Mouse (Mus musculus): Measurements from ENCODE around the gene Cct3. TPM values are rescaled to one million over a fixed set of nuclear protein-coding genes. Genes with fewer than 3 reads are reported as not detected.

Cct3 gene
- polyA plus RNA-seq, 1 experiment, result 205 TPM

GRCm38 (mm10) chr3:88359584-88359983 is 62.7 kb downstream of the Cct3 start:
- Histone ChIP-seq H3K4me1 (replicated peaks; ENCODE audit: control insufficient read depth, insufficient read depth, low read length) (peaks cover 18% of the 10 kb centered on the region), H3K27ac (ENCODE audit: control insufficient read depth, insufficient read depth, low read length) (no peak overlapping the region), H3K4me3 (ENCODE audit: control insufficient read depth, insufficient read depth, low read length) (no peak overlapping the region), H3K36me3 (ENCODE audit: control insufficient read depth, insufficient read depth, low read length) (peaks cover 50% of the 10 kb centered on the region), H3K27me3 (ENCODE audit: control insufficient read depth, insufficient read depth, low read length) (no peaks in the 10 kb centered on the region)
- no peak for DNase-seq
- TF ChIP-seq CTCF (IDR thresholded peaks at IDR 0.05; ENCODE audit: borderline replicate concordance, control insufficient read depth, extremely low read depth, insufficient read depth, low read length, poor library complexity) (no peak), POLR2A (IDR thresholded peaks at IDR 0.05; ENCODE audit: control insufficient read depth, extremely low read depth, insufficient read depth, low read length, poor library complexity) (no peak)
- 92% methylated on average over 5 of the region's 5 CpGs for WGBS

DNA sequence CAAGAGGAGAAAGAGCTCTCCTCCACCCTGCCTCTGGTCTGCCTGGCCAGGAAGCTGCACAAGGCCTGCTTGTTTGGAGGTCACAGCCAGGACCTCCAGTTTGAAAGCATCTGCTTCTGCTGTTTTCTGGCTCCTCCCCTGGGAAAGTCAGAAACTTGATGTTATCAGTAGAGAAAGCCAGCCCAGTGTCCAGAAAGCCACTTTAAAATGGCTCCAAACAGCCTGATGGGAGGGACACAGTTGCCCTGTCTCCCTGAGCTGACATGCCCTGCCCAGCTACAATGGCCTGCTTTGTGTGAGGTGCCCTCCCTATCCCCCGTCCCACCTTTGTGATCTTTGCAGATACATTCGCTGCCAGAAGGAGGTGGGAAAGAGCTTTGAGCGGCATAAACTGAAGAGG is 63.1 kb downstream of the Cct3 start:
- Histone ChIP-seq H3K4me3 (ENCODE audit: control insufficient read depth, insufficient read depth, low read length) (no peak overlapping the region), H3K36me3 (ENCODE audit: control insufficient read depth, insufficient read depth, low read length) (peaks cover 46% of the 10 kb centered on the region), H3K27ac (ENCODE audit: control insufficient read depth, insufficient read depth, low read length) (no peak overlapping the region), H3K4me1 (replicated peaks; ENCODE audit: control insufficient read depth, insufficient read depth, low read length) (peaks cover 18% of the 10 kb centered on the region), H3K27me3 (ENCODE audit: control insufficient read depth, insufficient read depth, low read length) (no peaks in the 10 kb centered on the region)
- TF ChIP-seq POLR2A (IDR thresholded peaks at IDR 0.05; ENCODE audit: control insufficient read depth, extremely low read depth, insufficient read depth, low read length, poor library complexity) (no peak), CTCF (IDR thresholded peaks at IDR 0.05; ENCODE audit: borderline replicate concordance, control insufficient read depth, extremely low read depth, insufficient read depth, low read length, poor library complexity) (no peak)
- DNase-seq, result no peak
- WGBS, result 69% methylated on average over 3 of the region's 3 CpGs

GRCm38 (mm10) chr3:88361096-88361495 is 64.2 kb downstream of the Cct3 start:
- H3K36me3 ChIP-seq (ENCODE audit: control insufficient read depth, insufficient read depth, low read length), result peaks cover 34% of the 10 kb centered on the region
- DNase-seq, result peak; percentile 17

DNA sequence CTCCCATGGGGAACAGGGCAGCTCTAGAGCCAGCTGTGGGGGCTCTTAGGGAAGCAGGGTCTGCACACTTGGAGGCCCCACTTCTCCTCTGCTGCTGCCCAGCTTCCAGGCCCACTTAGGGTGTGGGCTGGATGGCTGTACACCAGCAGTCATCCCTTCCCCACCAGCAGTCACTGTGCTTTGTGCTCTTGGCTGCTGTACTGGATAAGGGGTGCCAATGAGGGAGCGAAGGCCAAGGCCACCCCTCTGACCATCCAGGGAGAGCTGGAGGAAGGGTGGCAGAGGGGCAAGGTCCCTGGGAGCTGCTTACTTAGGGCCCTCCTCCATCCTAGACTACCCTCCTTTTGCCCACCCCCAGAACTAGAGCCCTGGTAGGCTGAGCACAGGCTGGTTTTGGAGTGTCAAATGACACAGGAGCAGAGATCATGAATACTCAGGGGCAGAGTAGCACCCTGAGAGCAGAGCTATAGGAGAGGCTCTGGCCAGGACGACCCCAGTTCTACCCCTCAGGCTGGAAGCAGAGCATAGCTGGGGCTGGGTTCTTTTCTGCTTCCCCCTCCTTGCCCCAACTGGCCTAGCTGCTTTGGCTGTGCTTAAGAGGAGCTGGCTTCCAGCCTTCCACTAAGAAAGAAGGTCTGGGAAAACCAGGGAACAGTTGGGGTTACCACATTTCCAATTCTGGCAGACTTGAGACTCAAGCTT is 64.8 kb downstream of the Cct3 start:
- DNase-seq, result no peak
- WGBS, result 98% methylated on average over 2 of the region's 2 CpGs
- Histone ChIP-seq H3K4me3 (ENCODE audit: control insufficient read depth, insufficient read depth, low read length) (no peak overlapping the region), H3K27me3 (ENCODE audit: control insufficient read depth, insufficient read depth, low read length) (no peaks in the 10 kb centered on the region), H3K4me1 (replicated peaks; ENCODE audit: control insufficient read depth, insufficient read depth, low read length) (peaks cover 25% of the 10 kb centered on the region), H3K36me3 (ENCODE audit: control insufficient read depth, insufficient read depth, low read length) (peaks cover 28% of the 10 kb centered on the region), H3K27ac (ENCODE audit: control insufficient read depth, insufficient read depth, low read length) (no peak overlapping the region)
- TF ChIP-seq CTCF (IDR thresholded peaks at IDR 0.05; ENCODE audit: borderline replicate concordance, control insufficient read depth, extremely low read depth, insufficient read depth, low read length, poor library complexity), result no peak
- no peak for TF ChIP-seq POLR2A (IDR thresholded peaks at IDR 0.05; ENCODE audit: control insufficient read depth, extremely low read depth, insufficient read depth, low read length, poor library complexity)

More at GRCm38 (mm10) chr3:88361096-88361495, 64.2 kb downstream of the Cct3 start:
- 22% methylated on average over 6 of the region's 6 CpGs for WGBS
- Histone ChIP-seq H3K27ac (ENCODE audit: control insufficient read depth, insufficient read depth, low read length) (no peak overlapping the region), H3K4me3 (ENCODE audit: control insufficient read depth, insufficient read depth, low read length) (no peak overlapping the region), H3K4me1 (replicated peaks; ENCODE audit: control insufficient read depth, insufficient read depth, low read length) (peaks cover 24% of the 10 kb centered on the region), H3K27me3 (ENCODE audit: control insufficient read depth, insufficient read depth, low read length) (no peaks in the 10 kb centered on the region)
- TF ChIP-seq POLR2A (IDR thresholded peaks at IDR 0.05; ENCODE audit: control insufficient read depth, extremely low read depth, insufficient read depth, low read length, poor library complexity), result no peak
- no peak for TF ChIP-seq CTCF (IDR thresholded peaks at IDR 0.05; ENCODE audit: borderline replicate concordance, control insufficient read depth, extremely low read depth, insufficient read depth, low read length, poor library complexity)

DNA sequence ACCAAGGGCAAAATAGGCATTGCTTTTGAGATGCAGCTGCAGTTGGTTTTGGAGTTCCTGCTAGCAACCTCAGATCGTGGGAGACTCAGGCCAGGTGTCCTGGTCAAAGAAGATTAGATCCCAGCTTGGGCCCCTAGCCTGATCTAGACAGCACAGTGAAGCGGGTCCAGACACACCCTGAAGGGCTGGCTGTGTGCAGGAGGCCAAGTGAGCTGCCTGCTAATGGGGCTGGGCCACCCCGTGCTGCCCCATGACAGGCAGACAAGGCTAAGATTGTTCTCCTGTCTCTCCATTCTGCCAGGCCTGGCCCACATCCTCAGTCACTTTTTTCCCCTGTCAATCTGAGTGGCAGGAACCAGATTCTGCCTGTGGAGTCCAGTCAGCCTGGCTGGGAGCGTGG is 66.8 kb downstream of the Cct3 start:
- Histone ChIP-seq H3K27ac (ENCODE audit: control insufficient read depth, insufficient read depth, low read length) (no peak overlapping the region), H3K4me3 (ENCODE audit: control insufficient read depth, insufficient read depth, low read length) (no peak overlapping the region), H3K36me3 (ENCODE audit: control insufficient read depth, insufficient read depth, low read length) (peaks cover 11% of the 10 kb centered on the region), H3K4me1 (replicated peaks; ENCODE audit: control insufficient read depth, insufficient read depth, low read length) (peaks cover 27% of the 10 kb centered on the region), H3K27me3 (ENCODE audit: control insufficient read depth, insufficient read depth, low read length) (no peaks in the 10 kb centered on the region)
- TF ChIP-seq CTCF (IDR thresholded peaks at IDR 0.05; ENCODE audit: borderline replicate concordance, control insufficient read depth, extremely low read depth, insufficient read depth, low read length, poor library complexity), result no peak
- no peak for TF ChIP-seq POLR2A (IDR thresholded peaks at IDR 0.05; ENCODE audit: control insufficient read depth, extremely low read depth, insufficient read depth, low read length, poor library complexity)
- 72% methylated on average over 4 of the region's 4 CpGs for WGBS
- DNase-seq, result no peak

DNA sequence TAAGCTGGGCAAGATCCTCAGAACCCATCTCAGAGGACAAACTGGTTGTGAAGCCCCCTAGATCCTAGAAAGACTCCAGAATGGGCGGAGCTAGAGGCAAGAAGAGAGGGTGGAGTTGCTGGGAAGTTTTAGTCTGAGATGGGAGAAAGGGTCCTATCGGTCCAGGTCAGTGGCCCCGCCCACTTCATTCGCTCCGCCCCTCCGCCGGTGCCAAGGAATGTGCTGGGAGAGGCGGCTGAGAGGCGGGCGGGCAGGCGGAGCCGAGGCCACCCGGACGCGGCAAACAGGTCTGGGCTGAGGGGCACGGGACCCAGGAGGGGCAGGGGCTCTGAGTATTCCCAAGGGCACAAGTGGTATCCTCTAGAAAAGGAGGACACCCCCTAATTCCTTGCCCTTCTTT is 67.4 kb downstream of the Cct3 start, which contains the start of gene Paqr6:
TSS of gene Paqr6 (plus strand) at position 248 of the 400 bp plus-strand sequence.
- no peak for DNase-seq
- Histone ChIP-seq H3K27me3 (ENCODE audit: control insufficient read depth, insufficient read depth, low read length) (no peaks in the 10 kb centered on the region), H3K36me3 (ENCODE audit: control insufficient read depth, insufficient read depth, low read length) (peaks cover 5% of the 10 kb centered on the region), H3K4me1 (replicated peaks; ENCODE audit: control insufficient read depth, insufficient read depth, low read length) (peaks cover 27% of the 10 kb centered on the region), H3K27ac (ENCODE audit: control insufficient read depth, insufficient read depth, low read length) (no peak within 1 kb of the TSS), H3K4me3 (ENCODE audit: control insufficient read depth, insufficient read depth, low read length) (no peak within 1 kb of the TSS)
- TF ChIP-seq CTCF (IDR thresholded peaks at IDR 0.05; ENCODE audit: borderline replicate concordance, control insufficient read depth, extremely low read depth, insufficient read depth, low read length, poor library complexity) (no peak), POLR2A (IDR thresholded peaks at IDR 0.05; ENCODE audit: control insufficient read depth, extremely low read depth, insufficient read depth, low read length, poor library complexity) (no peak)
- 80% methylated on average over 16 of the region's 16 CpGs for WGBS
